Mouse (Mus musculus): ENCODE results near the gene Slc44a1. TPM values are rescaled to one million over a fixed set of nuclear protein-coding genes. Genes with fewer than 3 reads are reported as not detected.

The Slc44a1 gene
- total RNA-seq, 2 experiments from 2014 or later = 3.5 to 5.8 TPM

DNA sequence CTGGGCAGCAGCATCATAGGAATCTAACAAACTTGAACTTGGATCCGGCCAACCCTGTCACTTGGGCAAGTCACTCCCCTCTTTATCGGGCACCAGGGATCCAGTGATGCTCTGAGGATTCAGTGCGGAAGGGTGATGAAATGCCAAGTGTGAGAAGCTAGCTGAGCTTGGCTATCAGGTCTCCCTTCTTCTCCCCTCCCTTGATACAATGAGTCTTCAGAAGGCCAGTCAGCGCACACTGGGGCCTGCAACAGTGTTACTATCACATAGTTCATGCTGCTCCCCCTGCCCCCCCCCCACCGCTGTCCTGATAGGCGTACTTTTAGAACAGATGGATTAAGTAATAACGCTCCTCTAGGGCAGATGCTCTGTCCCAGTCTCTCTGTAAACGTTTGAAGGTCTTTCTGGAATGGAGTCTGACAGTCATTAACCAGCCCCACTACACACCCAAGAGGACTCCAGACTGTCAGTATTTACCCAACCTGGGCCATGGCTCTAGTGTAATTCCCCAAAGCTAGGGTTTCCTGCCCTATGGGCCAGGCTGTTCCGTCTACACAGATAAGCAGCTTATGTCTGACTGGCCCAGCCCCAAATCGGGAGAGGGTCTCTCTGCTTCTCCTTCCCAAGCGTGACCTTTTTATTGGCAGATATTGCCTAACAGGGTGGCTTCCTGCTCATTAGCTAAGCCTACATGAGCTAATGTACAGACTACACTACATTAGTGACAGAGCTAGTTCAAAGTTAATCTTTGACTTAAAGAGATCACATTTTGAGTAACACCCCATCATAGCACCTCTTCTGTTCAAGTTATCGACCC is 155.2 kb downstream of the Slc44a1 start:
- ATAC-seq (replicated peaks; ENCODE audit: poor library complexity) = no peak

DNA sequence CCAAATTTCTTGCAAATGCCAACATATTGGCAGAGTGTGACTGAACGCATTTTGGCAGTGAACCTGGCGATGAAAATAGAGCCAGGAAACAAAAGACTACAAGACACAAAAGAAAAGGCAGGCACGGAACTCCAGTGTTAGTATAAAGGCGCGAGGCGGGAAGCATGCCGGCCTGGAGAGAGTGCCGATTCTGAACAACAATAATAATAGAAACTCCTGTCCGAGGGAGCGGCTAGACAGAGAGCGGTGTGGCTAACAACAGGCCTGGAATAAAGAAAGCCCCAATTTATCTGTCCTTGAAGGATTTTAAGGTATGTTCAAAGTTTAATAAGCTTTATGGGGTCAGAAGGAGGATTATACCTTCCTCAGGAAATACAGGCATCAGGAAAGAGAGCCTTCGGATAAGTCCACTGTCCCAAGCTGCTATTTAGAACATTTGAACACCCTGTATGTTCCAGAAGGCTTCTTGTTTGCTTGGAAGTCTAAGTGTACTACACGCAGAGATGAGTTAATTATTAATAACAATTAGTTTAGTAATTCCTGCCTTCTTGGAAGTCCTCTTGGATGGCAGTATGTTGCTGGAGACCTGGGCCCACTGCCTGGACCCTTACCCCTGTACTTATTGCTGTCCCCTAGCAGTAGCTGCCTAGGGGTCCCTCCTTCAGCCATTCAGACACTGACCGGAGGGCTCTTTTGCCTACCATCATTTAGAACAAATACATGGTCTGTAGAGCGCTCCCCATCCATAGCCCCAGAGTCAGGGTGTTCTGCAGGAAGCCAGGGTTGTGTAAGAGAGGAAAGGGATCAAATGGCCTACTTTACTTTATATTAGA is 156.1 kb downstream of the Slc44a1 start:
- peak; percentile 17; the same call in 1 of the 2 replicates for ATAC-seq (replicated peaks; ENCODE audit: poor library complexity)

DNA sequence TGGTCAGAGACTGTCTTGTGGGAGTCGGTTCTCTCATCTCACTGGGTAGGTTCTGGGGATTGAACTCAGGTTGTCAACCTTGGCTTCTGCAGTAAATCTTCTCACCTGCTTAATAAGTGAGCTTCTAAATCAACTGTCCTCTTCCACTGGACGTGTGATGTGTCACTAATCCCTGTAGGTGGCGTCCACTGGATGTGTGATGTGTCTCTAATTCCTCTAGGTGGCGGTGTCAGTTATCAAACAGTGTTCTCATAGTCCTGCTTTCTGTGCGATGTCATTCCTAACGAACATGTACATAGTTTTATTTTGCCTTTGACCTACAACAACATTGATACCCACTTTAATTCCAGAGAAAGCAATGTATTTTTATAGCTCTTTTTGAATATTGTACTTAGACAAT is 160.2 kb downstream of the Slc44a1 start:
- ATAC-seq (replicated peaks; ENCODE audit: poor library complexity) = peak; percentile 99

DNA sequence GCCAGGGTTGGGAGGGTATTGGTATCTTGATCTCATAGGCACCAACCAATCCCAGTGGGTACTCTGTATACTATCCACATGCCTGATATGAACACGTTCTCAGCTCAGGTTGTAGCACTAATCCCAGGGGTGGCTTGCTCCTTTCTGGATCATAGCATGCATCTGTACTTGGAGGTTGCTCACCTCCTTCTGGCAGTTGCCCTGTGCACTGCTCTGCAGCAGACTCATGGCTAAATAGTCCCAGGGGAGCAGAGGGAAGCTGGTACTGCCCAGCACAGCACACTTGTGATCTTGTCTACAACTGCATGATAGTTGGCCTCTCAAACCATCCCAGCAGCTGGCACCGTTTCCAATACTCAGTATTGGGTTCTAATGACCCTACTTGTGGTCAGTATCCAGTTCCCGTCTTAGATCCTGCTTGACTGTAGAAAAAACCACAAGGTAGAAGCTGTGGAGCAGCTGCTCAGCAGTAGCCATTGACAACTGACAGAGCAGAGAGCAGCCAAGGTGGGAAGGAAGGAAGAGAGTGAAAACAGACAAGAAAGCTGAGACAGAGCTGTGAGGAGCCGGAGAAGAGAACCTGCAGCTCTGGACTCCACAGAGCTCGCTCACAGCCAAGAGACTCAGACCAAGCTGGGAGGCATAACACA is 174.5 kb downstream of the Slc44a1 start:
- no peak for ATAC-seq (replicated peaks; ENCODE audit: poor library complexity)

DNA sequence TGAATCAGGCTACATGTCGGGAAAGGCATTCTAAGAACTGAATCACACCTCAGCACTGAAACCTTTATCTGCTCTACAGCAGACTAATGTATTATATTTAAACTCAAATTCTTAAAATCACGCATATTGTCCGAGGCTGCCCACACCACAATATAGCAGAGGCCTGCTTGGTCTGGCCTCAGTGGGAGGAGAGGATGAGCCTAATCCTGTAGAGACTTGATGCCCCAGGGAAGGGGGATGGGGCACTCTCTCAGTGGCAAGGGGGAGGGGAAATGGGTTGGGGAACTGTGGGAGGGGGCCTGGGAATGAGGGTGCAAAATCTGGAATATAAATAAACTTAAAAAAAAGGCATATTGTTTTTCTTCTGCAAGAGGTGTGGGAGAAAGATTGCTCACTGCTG is 177.8 kb downstream of the Slc44a1 start:
- no peak for ATAC-seq (replicated peaks; ENCODE audit: poor library complexity)

DNA sequence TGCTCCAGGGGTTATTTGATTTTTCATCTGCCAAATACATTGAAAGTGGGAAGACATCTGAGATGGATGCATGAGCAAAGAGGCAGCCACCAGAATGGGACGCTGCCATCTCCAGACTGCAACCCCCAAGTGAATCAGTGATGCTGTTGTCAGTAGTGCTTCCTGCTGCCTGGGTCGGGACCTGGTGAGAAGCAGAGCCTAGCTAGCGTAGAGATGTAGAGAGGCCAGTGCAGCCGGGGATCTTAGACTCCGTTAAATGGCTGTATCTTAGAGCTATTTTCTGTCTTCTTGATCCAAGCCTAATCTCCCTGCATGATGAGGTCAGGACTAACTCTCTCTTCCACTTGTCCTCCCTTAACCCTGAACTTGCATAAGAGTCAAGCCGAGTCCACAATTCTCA is 179.9 kb downstream of the Slc44a1 start:
- no peak for ATAC-seq (replicated peaks; ENCODE audit: poor library complexity)

DNA sequence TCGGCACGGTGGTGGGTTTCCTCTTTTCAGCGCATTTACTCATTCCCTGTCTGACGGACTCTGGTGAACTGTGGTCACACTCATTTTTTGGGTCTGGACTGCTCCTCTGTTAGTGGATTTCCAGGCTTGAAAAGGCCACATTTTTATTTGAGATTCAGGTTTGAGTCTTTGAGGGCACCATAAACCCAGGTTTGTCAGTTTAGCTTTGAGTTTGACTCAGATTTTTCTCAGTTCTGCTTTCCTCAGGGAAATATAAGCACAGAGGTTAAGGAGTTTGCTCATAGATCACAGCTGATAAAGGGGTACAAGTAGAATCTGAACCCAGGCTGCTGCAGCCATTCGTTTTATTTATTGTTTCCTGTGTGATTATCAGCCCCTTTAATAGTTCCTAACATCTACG is 180.9 kb downstream of the Slc44a1 start:
- no peak for ATAC-seq (replicated peaks; ENCODE audit: poor library complexity)

DNA sequence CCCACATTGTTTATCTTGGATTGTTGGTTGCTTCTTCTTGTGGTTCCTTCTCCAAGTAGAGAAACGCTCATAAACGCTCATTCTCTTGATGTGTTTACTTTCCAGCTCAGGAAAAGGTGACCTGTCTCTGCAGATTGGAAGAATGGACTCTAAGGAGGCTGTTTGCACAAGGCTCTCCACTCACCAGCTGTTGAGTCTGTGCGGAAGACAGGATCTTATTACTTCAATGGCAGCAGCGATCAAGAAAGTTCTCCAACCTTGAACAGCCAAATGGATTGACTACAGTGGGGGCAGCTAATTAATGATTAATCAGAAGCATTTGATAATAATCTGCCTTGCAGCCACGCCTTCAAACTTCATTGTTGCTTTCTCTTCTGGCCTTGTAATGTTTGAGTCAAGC is 181.3 kb downstream of the Slc44a1 start:
- ATAC-seq (replicated peaks; ENCODE audit: poor library complexity) = no peak

DNA sequence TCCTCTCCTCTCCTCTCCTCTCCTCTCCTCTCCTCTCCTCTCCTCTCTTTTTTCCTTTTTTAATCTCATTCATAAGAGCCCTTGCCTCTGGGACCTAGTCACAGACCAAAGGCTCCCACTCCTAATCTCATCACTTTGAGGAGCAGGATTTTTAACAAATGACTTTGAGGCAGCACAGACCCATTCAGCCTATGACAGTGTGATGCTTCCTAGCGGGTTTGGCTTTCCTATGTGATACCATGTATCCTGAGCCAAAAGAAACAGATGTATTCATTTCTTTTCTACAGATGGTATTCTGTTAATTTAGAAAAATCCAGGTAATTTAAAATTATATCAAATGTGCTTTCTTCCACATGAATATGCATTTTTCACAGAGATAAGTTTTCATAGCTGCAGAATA is 183.5 kb downstream of the Slc44a1 start:
- no peak for ATAC-seq (replicated peaks; ENCODE audit: poor library complexity)

DNA sequence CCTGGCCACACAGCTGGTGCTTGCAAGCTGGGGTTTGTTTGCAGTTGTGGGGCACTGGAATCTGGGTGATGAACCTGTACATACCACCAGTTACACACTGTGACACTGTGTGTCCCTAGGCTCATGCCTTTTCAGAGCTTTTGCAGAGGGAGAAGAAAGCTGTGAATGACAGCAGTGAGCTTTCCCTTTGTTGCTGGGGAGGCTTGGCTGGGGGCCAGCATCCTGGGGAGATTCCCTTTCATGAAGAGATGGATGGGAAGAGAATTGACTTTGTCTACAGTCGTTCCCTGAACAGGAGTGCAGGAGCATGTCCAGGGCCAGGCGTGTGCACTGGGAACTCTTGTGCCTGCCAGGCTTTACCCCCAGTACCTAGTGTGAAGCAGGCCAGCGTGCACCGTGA is 184.6 kb downstream of the Slc44a1 start:
- ATAC-seq (replicated peaks; ENCODE audit: poor library complexity) = no peak

DNA sequence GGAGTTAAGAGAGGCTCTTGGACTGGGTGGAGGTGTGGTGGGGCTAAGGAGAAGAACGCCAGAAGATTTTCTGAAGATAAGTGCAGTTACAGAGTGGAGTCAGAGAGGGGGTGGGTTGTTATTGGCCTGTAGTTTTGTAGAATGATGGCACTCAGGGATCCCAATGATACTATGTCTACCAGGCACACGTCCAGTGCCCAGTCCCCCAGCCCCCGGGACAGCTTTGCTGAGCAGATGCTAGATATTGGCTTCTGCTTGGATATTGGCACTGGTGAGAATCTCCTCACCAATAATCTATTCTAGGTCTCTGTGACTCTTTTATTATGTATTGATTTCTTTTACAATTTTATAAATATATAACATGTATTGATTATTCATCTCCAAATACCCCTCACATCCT is 185.1 kb downstream of the Slc44a1 start:
- no peak for ATAC-seq (replicated peaks; ENCODE audit: poor library complexity)

DNA sequence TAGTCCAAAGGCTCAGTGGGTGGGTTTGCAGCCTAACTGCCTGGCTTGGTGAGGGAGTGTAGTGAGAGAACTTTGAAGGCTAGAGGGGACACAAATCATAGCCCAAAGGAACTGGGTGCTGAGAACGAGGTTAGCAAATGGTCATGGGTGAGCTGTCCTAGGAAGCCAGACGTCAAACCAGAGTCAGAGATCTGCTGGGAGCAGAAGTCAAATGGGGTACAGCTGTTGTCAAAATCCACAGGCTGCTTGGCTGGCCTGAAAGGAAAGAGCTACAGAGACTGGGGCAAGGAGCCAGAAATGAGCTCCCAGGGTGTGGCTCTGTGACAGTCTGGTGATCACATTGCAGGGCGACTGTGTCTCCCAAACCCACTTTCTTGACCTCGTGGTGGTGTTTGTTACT is 188.7 kb downstream of the Slc44a1 start:
- ATAC-seq (replicated peaks; ENCODE audit: poor library complexity) = peak; percentile 33

DNA sequence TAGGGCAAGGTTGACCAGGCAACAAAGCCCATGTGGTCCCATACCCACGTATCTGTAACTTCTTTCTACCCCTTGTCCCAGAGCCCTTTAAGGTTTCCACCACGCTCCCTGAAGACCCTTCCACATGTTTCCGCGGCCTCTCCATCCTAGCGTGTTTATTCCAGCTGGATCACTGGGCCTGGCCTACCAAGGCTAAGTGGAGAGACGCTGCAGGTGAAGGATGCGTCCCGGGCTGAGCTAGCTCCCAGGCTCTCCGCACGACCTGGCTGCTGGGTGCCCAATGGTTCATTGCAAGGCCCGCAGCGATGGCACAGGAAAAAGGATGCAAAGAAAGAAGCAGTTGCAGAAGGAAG is 190.7 kb downstream of the Slc44a1 start:
- ATAC-seq (replicated peaks; ENCODE audit: poor library complexity) = no peak

DNA sequence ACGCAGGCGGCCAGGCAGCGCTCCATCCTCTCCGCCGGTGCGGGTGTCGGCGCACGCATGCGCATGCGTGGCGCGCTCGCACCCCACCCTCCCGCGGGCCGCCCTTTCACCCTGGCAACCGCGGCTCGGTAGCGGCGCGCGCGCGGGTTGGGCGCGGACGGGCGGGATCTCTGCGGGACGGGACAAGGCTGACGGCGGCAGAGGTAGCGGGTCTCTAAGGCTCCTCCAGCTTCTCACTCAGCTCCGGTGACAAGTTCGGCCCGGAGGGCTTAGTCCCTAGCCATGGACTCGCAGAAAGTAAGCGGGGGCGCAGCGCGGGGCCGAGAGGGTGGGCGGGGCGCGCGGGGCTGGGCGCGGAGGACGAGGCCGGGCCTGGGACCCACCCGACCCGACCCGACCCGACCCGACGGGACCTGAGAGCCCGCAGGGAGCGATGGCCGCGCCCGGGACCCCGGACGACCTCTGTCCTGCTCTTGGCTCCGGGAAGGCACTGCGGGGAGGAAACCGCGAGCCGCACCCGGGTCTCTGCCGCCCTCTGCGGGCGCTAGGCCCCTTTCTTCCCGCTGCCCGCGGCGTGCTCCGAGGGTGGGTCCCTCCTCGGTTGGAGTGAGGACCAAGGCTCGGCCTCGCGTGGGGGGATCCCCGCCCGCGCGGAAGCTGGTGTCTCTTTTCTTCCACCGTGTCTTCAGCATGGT is 191.2 kb downstream of the Slc44a1 start, which contains the start of gene Fsd1l:
Fsd1l (plus strand) TSS at position 156 of the 695 bp plus-strand sequence.
- peak; percentile 74 for ATAC-seq (replicated peaks; ENCODE audit: poor library complexity)

DNA sequence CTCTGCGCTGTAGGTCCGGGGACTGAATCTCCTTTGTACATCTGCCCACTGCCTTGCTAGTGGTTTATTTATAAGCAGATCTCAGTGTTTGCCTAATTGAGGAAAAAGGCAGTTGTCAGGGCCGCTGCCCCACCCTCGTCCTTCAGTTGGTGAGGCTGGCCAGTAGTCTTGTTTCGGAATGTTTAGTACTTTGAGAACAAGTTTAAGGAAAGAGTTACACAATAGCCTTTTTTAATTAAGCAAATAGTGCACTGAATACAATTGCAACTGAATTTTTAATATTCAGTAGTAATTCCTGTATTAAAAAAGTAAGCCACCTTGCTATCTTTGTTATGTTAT is 191.8 kb downstream of the Slc44a1 start:
- ATAC-seq (replicated peaks; ENCODE audit: poor library complexity) = peak; percentile 19; the same call in 1 of the 2 replicates

DNA sequence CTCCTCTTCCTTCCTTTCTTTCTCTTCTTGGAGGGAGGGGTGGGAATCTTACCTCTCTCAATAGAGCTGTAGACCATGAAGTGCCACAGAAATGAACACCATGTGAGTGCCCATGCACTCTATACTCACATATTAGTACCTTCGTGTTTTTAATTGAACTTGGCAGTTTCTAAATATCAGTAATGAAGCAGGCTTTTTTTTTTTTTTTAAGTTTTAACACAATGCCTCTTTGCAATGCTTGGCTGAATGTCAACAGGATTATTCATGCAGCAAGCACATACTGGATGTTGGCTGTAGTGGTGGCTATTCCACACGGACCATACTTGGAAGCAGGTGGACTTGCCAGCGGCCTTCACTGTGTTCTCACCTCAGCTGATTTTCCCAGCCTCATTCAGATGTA is 195.1 kb downstream of the Slc44a1 start:
- no peak for ATAC-seq (replicated peaks; ENCODE audit: poor library complexity)

DNA sequence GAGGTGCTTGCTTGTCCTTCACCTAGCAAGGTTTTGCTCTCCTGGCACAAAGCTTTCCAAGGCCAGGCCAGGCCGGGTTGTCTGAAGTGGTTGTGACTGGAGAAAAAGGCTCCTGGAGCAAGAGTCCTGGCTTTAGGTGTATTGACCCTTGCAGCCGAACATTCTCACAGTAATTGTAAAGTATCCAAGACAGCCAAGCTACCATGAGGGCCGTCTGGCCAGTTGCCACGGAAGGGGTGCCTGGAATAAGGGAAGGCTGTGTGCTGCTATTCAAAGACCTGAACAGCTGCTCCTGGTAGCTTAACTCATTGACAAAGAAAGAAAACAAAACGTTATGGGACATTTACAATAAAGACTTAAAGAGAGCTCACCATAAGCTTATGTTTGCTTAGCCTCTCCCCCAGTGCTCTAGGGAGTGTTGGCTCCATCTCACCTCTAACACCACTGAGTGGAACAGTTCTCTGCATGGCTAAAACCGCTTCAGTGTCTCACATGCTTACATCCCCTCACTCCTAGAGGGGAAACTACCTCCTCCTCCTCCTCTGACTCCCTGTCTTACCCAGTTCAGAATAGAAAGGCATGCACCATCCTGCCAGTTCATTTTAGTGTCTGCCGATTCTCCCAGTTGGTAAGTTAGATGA is 197.2 kb downstream of the Slc44a1 start:
- no peak for ATAC-seq (replicated peaks; ENCODE audit: poor library complexity)

DNA sequence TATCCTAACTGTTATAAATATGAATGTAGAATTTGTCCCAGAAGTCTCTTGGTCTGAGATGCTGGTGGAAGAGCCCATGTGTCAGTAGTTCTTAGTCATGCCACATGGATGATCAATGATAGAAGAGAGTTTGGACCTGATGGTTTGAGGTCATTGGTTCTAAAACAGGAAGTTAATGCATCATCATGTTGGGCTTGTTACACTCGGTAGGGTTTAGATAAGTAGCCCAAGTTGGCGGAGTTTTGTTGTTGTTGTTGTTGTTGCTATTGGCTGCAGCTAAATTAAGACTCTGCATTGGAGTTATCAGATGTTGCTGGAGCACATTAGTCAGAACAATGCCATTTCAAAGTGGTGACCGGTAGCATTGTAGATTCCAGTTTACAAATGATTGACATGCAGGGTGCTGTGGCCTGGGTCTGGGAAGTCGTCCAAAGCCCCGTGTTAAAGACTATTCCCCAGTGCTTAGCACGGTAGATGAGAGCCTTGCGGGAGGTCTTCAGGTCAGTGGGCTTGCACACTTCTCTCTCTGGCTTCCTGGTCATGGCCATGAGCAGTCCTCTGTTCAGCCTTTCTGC is 198.4 kb downstream of the Slc44a1 start:
- peak; percentile 77 for ATAC-seq (replicated peaks; ENCODE audit: poor library complexity)

DNA sequence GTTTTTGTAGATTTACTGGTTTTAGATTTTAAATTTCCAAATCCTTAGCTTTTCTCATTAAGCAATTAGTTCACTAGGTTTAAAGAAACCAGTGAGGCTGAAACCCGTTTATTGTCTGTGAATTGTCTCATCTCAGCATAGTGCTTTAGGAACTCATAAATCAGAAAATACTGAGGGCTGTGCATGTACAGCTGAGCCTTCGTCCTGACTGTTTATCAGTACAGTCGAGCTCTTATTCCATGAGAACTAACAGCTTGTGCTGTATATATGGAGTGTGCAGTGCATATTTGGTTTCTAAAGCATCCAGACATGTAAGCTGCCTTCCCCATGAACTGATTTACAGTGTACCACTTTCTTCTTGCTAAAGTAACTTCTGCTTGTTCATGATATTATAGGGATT is 217.8 kb downstream of the Slc44a1 start:
- no peak for ATAC-seq (replicated peaks; ENCODE audit: poor library complexity)

DNA sequence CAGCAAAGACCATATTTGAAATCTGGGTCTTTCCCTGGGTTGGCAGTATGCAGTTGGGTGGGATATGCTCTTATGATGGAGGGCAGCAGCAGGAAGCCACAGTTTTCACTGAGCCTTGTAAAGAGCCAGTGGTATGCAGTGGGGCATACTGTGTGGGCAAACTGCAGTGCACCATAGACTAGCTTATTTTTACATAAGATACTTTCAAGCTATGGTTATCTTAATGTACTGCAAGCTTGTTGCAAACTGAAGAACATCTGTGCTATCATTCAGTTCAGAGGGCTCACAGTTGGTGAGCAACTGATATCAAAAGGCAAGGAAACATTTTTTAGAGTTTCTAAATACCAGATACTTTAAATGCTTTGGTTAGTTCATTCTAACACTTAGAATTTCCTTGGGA is 220.5 kb downstream of the Slc44a1 start:
- peak; percentile 95 for ATAC-seq (replicated peaks; ENCODE audit: poor library complexity)

Measured in megakaryocyte progenitor cell, adult 5-6 weeks (primary cell).